In genomic region chr5:33630061-33630460, GRCm38 (mm10) we compare ENCODE assay signal across 8 mouse cellular contexts. TPM values are rescaled to one million over a fixed set of nuclear protein-coding genes. Genes with fewer than 3 reads are reported as not detected.
DNase-seq lines count a peak whose midpoint lies in the region; ATAC-seq and TF ChIP-seq lines count a peak whose summit lies in the region.

No protein-coding gene starts in this region.

- peak overlapping the region; percentile 69 for H3K4me2 ChIP-seq in embryonic facial prominence, embryonic 12.5 days (replicated peaks)
- peak overlapping the region; percentile 80 for H3K4me2 ChIP-seq in heart, embryonic 12.5 days
- peak overlapping the region; percentile 81 for H3K4me2 ChIP-seq in limb, embryonic 13.5 days (replicated peaks)
- H3K4me2 ChIP-seq in midbrain, embryonic 11.5 days = peak overlapping the region; percentile 51

- TF ChIP-seq EP300 in ES-Bruce4 (IDR thresholded peaks at IDR 0.05; ENCODE audit: insufficient read depth, low read depth, low read length) = no peak

- H3K4me3 ChIP-seq in C2C12 (ENCODE audit: insufficient read depth, poor library complexity, severe bottlenecking) = peak overlapping the region; percentile 43
- H3K4me3 ChIP-seq in ES-Bruce4 (ENCODE audit: low read depth, low read length) = peak overlapping the region; percentile 73
- H3K4me3 ChIP-seq in embryonic facial prominence, embryonic 12.5 days = peak overlapping the region; percentile 81
- H3K4me3 ChIP-seq in heart, embryonic 12.5 days = peak overlapping the region; percentile 64
- peak overlapping the region; percentile 90 for H3K4me3 ChIP-seq in limb, embryonic 13.5 days
- peak overlapping the region; percentile 81 for H3K4me3 ChIP-seq in midbrain, embryonic 11.5 days (ENCODE audit: low read depth, low read length)

- peak overlapping the region; percentile 12 for H3ac ChIP-seq in C2C12 (ENCODE audit: control insufficient read depth, insufficient read length, low read depth)

- no peak overlapping the region for H3K27ac ChIP-seq in ES-Bruce4 (ENCODE audit: insufficient read depth, low read length)
- peak overlapping the region; percentile 76 for H3K27ac ChIP-seq in embryonic facial prominence, embryonic 12.5 days
- H3K27ac ChIP-seq in heart, embryonic 12.5 days (ENCODE audit: poor library complexity, severe bottlenecking) = peak overlapping the region; percentile 58; the same call in 1 of the 2 replicates
- peak overlapping the region; percentile 44; the same call in 1 of the 2 replicates for H3K27ac ChIP-seq in limb, embryonic 13.5 days
- H3K27ac ChIP-seq in midbrain, embryonic 11.5 days (ENCODE audit: low read depth, low read length) = no peak overlapping the region

- H3K79me2 ChIP-seq in C2C12 (ENCODE audit: control insufficient read depth, insufficient read depth) = peaks cover 40% of the 10 kb centered on the region

- TF ChIP-seq CTCF in C2C12 (IDR thresholded peaks at IDR 0.05; ENCODE audit: control insufficient read depth, insufficient read depth, insufficient read length) = no peak
- TF ChIP-seq CTCF in ES-Bruce4 (IDR thresholded peaks at IDR 0.05; ENCODE audit: low read depth, low read length) = no peak

- no peak for TF ChIP-seq POLR2A in ES-Bruce4 (IDR thresholded peaks at IDR 0.05; ENCODE audit: insufficient read depth, low read length)

- H3K9ac ChIP-seq in ES-Bruce4 (ENCODE audit: low read depth, poor library complexity, severe bottlenecking) = 0 out of 2 replicates have a peak overlapping the region, but pooled peaks have one; percentile 9
- H3K9ac ChIP-seq in embryonic facial prominence, embryonic 12.5 days = peak overlapping the region; percentile 48
- peak overlapping the region; percentile 67 for H3K9ac ChIP-seq in heart, embryonic 12.5 days
- H3K9ac ChIP-seq in limb, embryonic 13.5 days = peak overlapping the region; percentile 65
- H3K9ac ChIP-seq in midbrain, embryonic 11.5 days (ENCODE audit: low read length) = peak overlapping the region; percentile 46

- no peak for ATAC-seq in embryonic facial prominence, embryonic 12.5 days (ENCODE audit: insufficient number of reproducible peaks, insufficient read depth, low FRiP score, low TSS enrichment)
- peak; percentile 59 for ATAC-seq in heart, embryonic 12.5 days (ENCODE audit: insufficient number of reproducible peaks, low FRiP score)
- no peak for ATAC-seq in limb, embryonic 13.5 days (ENCODE audit: low FRiP score, low read depth)
- ATAC-seq in midbrain, embryonic 11.5 days (ENCODE audit: low FRiP score) = peak; percentile 38; the same call in 1 of the 2 replicates

- H3K27me3 ChIP-seq in C2C12 (ENCODE audit: control insufficient read depth, insufficient read depth, insufficient read length) = no peaks in the 10 kb centered on the region
- no peaks in the 10 kb centered on the region for H3K27me3 ChIP-seq in ES-Bruce4 (ENCODE audit: control insufficient read depth, insufficient read depth, low read length, poor library complexity, severe bottlenecking)
- H3K27me3 ChIP-seq in embryonic facial prominence, embryonic 12.5 days = no peaks in the 10 kb centered on the region
- no peaks in the 10 kb centered on the region for H3K27me3 ChIP-seq in heart, embryonic 12.5 days (replicated peaks)
- H3K27me3 ChIP-seq in limb, embryonic 13.5 days = no peaks in the 10 kb centered on the region
- no peaks in the 10 kb centered on the region for H3K27me3 ChIP-seq in midbrain, embryonic 11.5 days (ENCODE audit: control insufficient read depth, insufficient read depth, low read length)

- H3K36me3 ChIP-seq in C2C12 (ENCODE audit: control insufficient read depth, insufficient read depth) = no peaks in the 10 kb centered on the region
- no peaks in the 10 kb centered on the region for H3K36me3 ChIP-seq in ES-Bruce4 (ENCODE audit: control insufficient read depth, insufficient read depth, low read length, poor library complexity, severe bottlenecking)
- 0 out of 2 replicates have a peak, but pooled peaks cover 4% of the 10 kb centered on the region for H3K36me3 ChIP-seq in embryonic facial prominence, embryonic 12.5 days
- peaks cover 6% of the 10 kb centered on the region; the same call in 1 of the 2 replicates for H3K36me3 ChIP-seq in heart, embryonic 12.5 days
- H3K36me3 ChIP-seq in limb, embryonic 13.5 days = peaks cover 10% of the 10 kb centered on the region
- no peaks in the 10 kb centered on the region; the same call in 1 of the 2 replicates for H3K36me3 ChIP-seq in midbrain, embryonic 11.5 days (ENCODE audit: control insufficient read depth, insufficient read depth, low read length)

- H3K9me3 ChIP-seq in ES-Bruce4 (replicated peaks; ENCODE audit: control insufficient read depth, insufficient read depth, low read length, poor library complexity, severe bottlenecking) = no peaks in the 10 kb centered on the region
- no peaks in the 10 kb centered on the region for H3K9me3 ChIP-seq in embryonic facial prominence, embryonic 12.5 days
- no peaks in the 10 kb centered on the region for H3K9me3 ChIP-seq in heart, embryonic 12.5 days (replicated peaks)
- H3K9me3 ChIP-seq in limb, embryonic 13.5 days = no peaks in the 10 kb centered on the region
- no peaks in the 10 kb centered on the region for H3K9me3 ChIP-seq in midbrain, embryonic 11.5 days (ENCODE audit: control insufficient read depth, low read length)

- no peaks in the 10 kb centered on the region for H3K4me1 ChIP-seq in ES-Bruce4 (ENCODE audit: control insufficient read depth, insufficient read depth, low read length)
- H3K4me1 ChIP-seq in embryonic facial prominence, embryonic 12.5 days = peaks cover 17% of the 10 kb centered on the region
- peaks cover 25% of the 10 kb centered on the region for H3K4me1 ChIP-seq in heart, embryonic 12.5 days (replicated peaks)
- H3K4me1 ChIP-seq in limb, embryonic 13.5 days = peaks cover 30% of the 10 kb centered on the region
- H3K4me1 ChIP-seq in midbrain, embryonic 11.5 days (ENCODE audit: control insufficient read depth, insufficient read depth, low read length) = peaks cover 9% of the 10 kb centered on the region

- WGBS in embryonic facial prominence, embryonic 12.5 days = 5% methylated on average over 9 of the region's 9 CpGs
- WGBS in heart, embryonic 12.5 days = 4% methylated on average over 9 of the region's 9 CpGs
- 2% methylated on average over 9 of the region's 9 CpGs for WGBS in limb, embryonic 13.5 days
- 6% methylated on average over 9 of the region's 9 CpGs for WGBS in midbrain, embryonic 11.5 days

- H3K79me3 ChIP-seq in C2C12 (ENCODE audit: low read depth) = peaks cover 27% of the 10 kb centered on the region

- no peak for DNase-seq in midbrain, embryonic 11.5 days (ENCODE audit: low spot score, missing footprints)
- peak; percentile 33 to 50 for DNase-seq in thymus, postnatal 10 days (ENCODE audit: low spot score in 2 of 2)
- no peak for DNase-seq in layer of hippocampus, adult 8-10 months (ENCODE audit: low spot score in 2 of 2)

RNA-seq across cellular contexts. Expression of gene Gm9903, which starts 0.3 kb away (rescaled TPM):
- polyA plus RNA-seq in C2C12 (2012; fragmentation: generic; extraction: Trizol) = 0.18 TPM
- 0.38 TPM in 1 of 2 replicates, not detected in the other for polyA plus RNA-seq in ES-Bruce4 (2011; ENCODE audit: insufficient read depth, insufficient read length, low read depth, missing spikeins)
- polyA plus RNA-seq in embryonic facial prominence, embryonic 12.5 days (2016; fragmentation: Nextera tagmentation; extraction: Ambion mirVana) = 0.38 and 0.83 TPM in 2 replicates
- polyA plus RNA-seq in heart, embryonic 12.5 days (2016; fragmentation: Nextera tagmentation; extraction: Ambion mirVana) = 0.73 and 1.0 TPM in 2 replicates
- 0.56 and 0.66 TPM in 2 replicates for polyA plus RNA-seq in limb, embryonic 13.5 days (2015; fragmentation: Nextera tagmentation; extraction: Ambion mirVana)
- polyA plus RNA-seq in midbrain, embryonic 11.5 days (2014; fragmentation: Nextera tagmentation; extraction: Ambion mirVana) = 0.44 and 0.62 TPM in 2 replicates
- total RNA-seq in layer of hippocampus, adult 8-10 months (2022) = 1 to 10 TPM in 2 of 4 experiments, under 1 TPM in 2; 0.61 to 1.1 (median 0.89) TPM

RNA-seq across cellular contexts. Expression of gene Fam53a, which starts 0.6 kb away (rescaled TPM):
- polyA plus RNA-seq in C2C12 (2012; fragmentation: generic; extraction: Trizol) = 31.4 TPM
- polyA plus RNA-seq in ES-Bruce4 (2011; ENCODE audit: insufficient read depth, insufficient read length, low read depth, missing spikeins) = 26.8 and 29.7 TPM in 2 replicates
- 72.9 and 74.6 TPM in 2 replicates for polyA plus RNA-seq in embryonic facial prominence, embryonic 12.5 days (2016; fragmentation: Nextera tagmentation; extraction: Ambion mirVana)
- 52.9 and 53.5 TPM in 2 replicates for polyA plus RNA-seq in heart, embryonic 12.5 days (2016; fragmentation: Nextera tagmentation; extraction: Ambion mirVana)
- 69.6 and 80.0 TPM in 2 replicates for polyA plus RNA-seq in limb, embryonic 13.5 days (2015; fragmentation: Nextera tagmentation; extraction: Ambion mirVana)
- polyA plus RNA-seq in midbrain, embryonic 11.5 days (2014; fragmentation: Nextera tagmentation; extraction: Ambion mirVana) = 57.5 and 64.4 TPM in 2 replicates
- 10 to 100 TPM; 23.1 to 28.3 (median 24.0) TPM for total RNA-seq in layer of hippocampus, adult 8-10 months (2022)

RNA-seq across cellular contexts. Expression of gene Slbp, which starts 22.3 kb away (rescaled TPM):
- polyA plus RNA-seq in C2C12 (2012; fragmentation: generic; extraction: Trizol) (47.4 TPM), ES-Bruce4 (2011; ENCODE audit: insufficient read depth, insufficient read length, low read depth, missing spikeins) (109 and 121 TPM in 2 replicates)
- 265 and 270 TPM in 2 replicates for polyA plus RNA-seq in embryonic facial prominence, embryonic 12.5 days (2016; fragmentation: Nextera tagmentation; extraction: Ambion mirVana)
- polyA plus RNA-seq in heart, embryonic 12.5 days (2016; fragmentation: Nextera tagmentation; extraction: Ambion mirVana) = 135 and 140 TPM in 2 replicates
- polyA plus RNA-seq in limb, embryonic 13.5 days (2015; fragmentation: Nextera tagmentation; extraction: Ambion mirVana) = 252 and 254 TPM in 2 replicates
- polyA plus RNA-seq in midbrain, embryonic 11.5 days (2014; fragmentation: Nextera tagmentation; extraction: Ambion mirVana) = 304 and 334 TPM in 2 replicates
- 10 to 100 TPM; 18.1 to 28.3 (median 23.1) TPM for total RNA-seq in layer of hippocampus, adult 8-10 months (2022)

RNA-seq across cellular contexts. Expression of gene Tacc3, which starts 27.9 kb away (rescaled TPM):
- polyA plus RNA-seq in C2C12 (2012; fragmentation: generic; extraction: Trizol) (109 TPM), ES-Bruce4 (2011; ENCODE audit: insufficient read depth, insufficient read length, low read depth, missing spikeins) (162 and 185 TPM in 2 replicates)
- polyA plus RNA-seq in embryonic facial prominence, embryonic 12.5 days (2016; fragmentation: Nextera tagmentation; extraction: Ambion mirVana) = 227 and 249 TPM in 2 replicates
- 152 and 163 TPM in 2 replicates for polyA plus RNA-seq in heart, embryonic 12.5 days (2016; fragmentation: Nextera tagmentation; extraction: Ambion mirVana)
- 196 and 197 TPM in 2 replicates for polyA plus RNA-seq in limb, embryonic 13.5 days (2015; fragmentation: Nextera tagmentation; extraction: Ambion mirVana)
- polyA plus RNA-seq in midbrain, embryonic 11.5 days (2014; fragmentation: Nextera tagmentation; extraction: Ambion mirVana) = 277 and 307 TPM in 2 replicates
- total RNA-seq in layer of hippocampus, adult 8-10 months (2022) = 1 to 10 TPM; 4.1 to 7.2 (median 4.4) TPM

RNA-seq across cellular contexts. Expression of gene Tmem129, which starts 28.2 kb away (rescaled TPM):
- polyA plus RNA-seq in C2C12 (2012; fragmentation: generic; extraction: Trizol) (26.1 TPM), ES-Bruce4 (2011; ENCODE audit: insufficient read depth, insufficient read length, low read depth, missing spikeins) (7.3 and 9.5 TPM in 2 replicates)
- 40.7 and 43.3 TPM in 2 replicates for polyA plus RNA-seq in embryonic facial prominence, embryonic 12.5 days (2016; fragmentation: Nextera tagmentation; extraction: Ambion mirVana)
- 34.3 and 34.9 TPM in 2 replicates for polyA plus RNA-seq in heart, embryonic 12.5 days (2016; fragmentation: Nextera tagmentation; extraction: Ambion mirVana)
- 45.2 and 46.0 TPM in 2 replicates for polyA plus RNA-seq in limb, embryonic 13.5 days (2015; fragmentation: Nextera tagmentation; extraction: Ambion mirVana)
- polyA plus RNA-seq in midbrain, embryonic 11.5 days (2014; fragmentation: Nextera tagmentation; extraction: Ambion mirVana) = 36.0 and 37.4 TPM in 2 replicates
- total RNA-seq in layer of hippocampus, adult 8-10 months (2022) = 10 to 100 TPM; 22.4 to 25.7 (median 25.2) TPM

Comparison
In these comparisons a context has a peak if more than half of its experiments do, and no peak if none do; other contexts are left out.
1. H3K27ac ChIP-seq: peak in embryonic facial prominence, embryonic 12.5 days (single experiment), heart, embryonic 12.5 days (single experiment) and limb, embryonic 13.5 days (single experiment); none in ES-Bruce4 (single experiment) and midbrain, embryonic 11.5 days (single experiment).
2. H3K9ac ChIP-seq: peak in every context shown above with its lines; median percentile 67 in heart, embryonic 12.5 days; 65 in limb, embryonic 13.5 days; 48 in embryonic facial prominence, embryonic 12.5 days; 46 in midbrain, embryonic 11.5 days; 9 in ES-Bruce4.
3. ATAC-seq: peak in heart, embryonic 12.5 days (single experiment) and midbrain, embryonic 11.5 days (single experiment); none in embryonic facial prominence, embryonic 12.5 days (single experiment) and limb, embryonic 13.5 days (single experiment).
4. DNase-seq: peak in thymus, postnatal 10 days (2 of 2); none in midbrain, embryonic 11.5 days (single experiment) and layer of hippocampus, adult 8-10 months (0 of 2).
5. Peak in every context shown above with its lines, with median percentiles within 50 percentile points of each other: H3K4me3 ChIP-seq and H3K4me2 ChIP-seq.